Mouse (Mus musculus) cerebellum, adult 11-12 months (tissue): Measurements from ENCODE around the gene Siah1b.

Source experiments
- DNase-seq: peaks from one replicate; pipeline ENCODE4 v3.0.0; 2022

Gene Siah1b

GRCm38 (mm10) chrX:164027607-164028289 lies 48.5 kb downstream of the Siah1b start, which contains the start of gene Car5b:
Gene Car5b (minus strand): TSS chrX:164027997.
- DNase-seq = peak; percentile 28
